Mouse (Mus musculus) ES-Bruce4 (cell line): Measurements from ENCODE around the gene Car5a.

Source experiments
- CTCF ChIP-seq: IDR thresholded peaks from one replicate; pipeline ENCODE4 v1.8.1; 2011; ENCODE audit warnings: low read depth, low read length
- POLR2A ChIP-seq: IDR thresholded peaks from one replicate; pipeline ENCODE4 v1.8.1; 2011; ENCODE audit warnings: low read length; ENCODE audit not compliant: insufficient read depth

DNA sequence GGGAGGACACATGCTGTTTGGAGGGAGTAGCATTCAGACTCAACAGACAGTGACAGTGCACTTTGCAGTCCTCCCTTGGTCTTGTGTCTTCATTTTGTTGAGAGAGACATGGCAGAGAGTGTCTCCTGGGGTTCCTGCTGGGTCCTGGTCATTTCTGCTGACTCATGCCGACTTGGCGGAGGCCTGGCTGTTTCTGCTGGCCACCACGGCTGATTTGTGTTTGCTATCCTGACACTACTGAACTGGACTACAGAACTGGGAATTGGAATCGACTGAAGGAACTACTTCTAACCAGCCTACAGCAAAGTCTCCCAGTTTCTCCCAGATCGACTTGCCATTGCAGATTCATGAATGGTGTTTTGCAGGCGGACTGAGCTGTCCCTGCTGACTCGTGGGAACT lies 6.0 kb downstream of the Car5a start:
- TF ChIP-seq POLR2A (no peak), CTCF (no peak)
